Mouse (Mus musculus): ENCODE measurements around the gene Scgb1a1.

DNA sequence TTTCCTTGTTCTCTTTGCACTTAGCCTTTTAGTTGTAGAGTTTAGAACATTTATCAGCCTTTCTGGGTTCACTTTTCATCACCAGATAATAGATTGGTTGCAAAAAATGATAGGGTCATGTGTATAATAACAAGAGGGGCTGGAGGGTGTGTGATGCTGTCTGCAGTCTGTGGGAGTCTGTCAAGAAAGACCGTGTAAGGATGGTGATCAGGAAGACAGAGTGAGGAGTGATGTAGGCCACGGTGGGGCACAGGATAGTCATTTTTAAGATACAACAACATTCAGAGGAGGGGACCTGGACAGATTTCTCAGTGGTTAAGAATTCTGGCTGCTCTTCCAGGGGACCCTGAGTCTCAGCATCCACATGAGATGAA, 15.6 kb downstream of the Scgb1a1 start:
- TF ChIP-seq CTCF (IDR thresholded peaks at IDR 0.05; ENCODE audit: borderline replicate concordance, control insufficient read depth, extremely low read depth, insufficient read depth, low read length, poor library complexity) (no peak), POLR2A (IDR thresholded peaks at IDR 0.05; ENCODE audit: control insufficient read depth, extremely low read depth, insufficient read depth, low read length, poor library complexity) (no peak)
